Mouse (Mus musculus) kidney, postnatal 25 days (tissue): ENCODE measurements at regions not wholly inside any gene's neighbourhood (a gene's known extent, or its start where the extent isn't known, plus 50 kb on each side); places are given as distances from the start of the nearest gene placed in this dataset.

Source experiments
- DNase-seq, 2 experiments: peaks; one replicate each; pipeline ENCODE4 v3.0.0; 2021; ENCODE audit warnings: mixed read lengths in 2 of 2

DNA sequence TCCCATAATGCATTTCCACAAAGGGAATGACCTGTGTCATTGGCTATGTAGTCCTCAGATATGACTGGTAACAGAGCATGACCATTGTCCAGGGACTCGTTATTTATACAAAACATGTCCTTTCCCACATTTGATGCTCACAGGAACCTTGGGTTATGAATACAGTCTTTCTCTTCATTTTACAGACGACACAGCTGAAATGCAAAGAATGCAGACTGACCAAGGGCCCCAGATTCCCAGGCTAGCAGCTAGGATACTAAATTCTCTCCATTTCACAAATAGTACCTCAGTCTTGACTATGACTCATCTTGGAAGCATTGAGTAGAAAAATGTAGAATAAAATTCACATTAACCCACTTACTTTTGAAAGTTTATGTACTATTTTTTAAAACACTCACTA, 182.7 kb upstream of the Sox4 start:
- no peak for DNase-seq

DNA sequence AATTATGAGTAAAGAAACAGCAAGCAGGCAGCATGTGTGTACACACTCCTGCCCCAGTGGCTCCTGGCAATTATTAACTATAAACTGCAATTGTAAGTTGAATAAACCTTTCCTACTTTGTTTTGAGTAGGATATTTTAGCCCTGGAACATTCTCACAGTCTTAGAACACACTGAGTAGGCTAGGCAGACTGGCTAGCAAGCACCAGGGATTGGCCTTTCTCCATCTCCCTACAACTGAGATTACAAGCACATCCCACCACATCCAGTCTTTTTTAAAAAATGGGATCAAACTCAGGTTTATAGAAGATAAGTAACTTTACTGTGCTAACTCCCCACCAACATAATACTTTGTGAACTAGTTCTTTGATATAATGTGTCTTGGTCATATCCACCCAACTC, 174.0 kb upstream of the Sox4 start:
- DNase-seq = no peak

DNA sequence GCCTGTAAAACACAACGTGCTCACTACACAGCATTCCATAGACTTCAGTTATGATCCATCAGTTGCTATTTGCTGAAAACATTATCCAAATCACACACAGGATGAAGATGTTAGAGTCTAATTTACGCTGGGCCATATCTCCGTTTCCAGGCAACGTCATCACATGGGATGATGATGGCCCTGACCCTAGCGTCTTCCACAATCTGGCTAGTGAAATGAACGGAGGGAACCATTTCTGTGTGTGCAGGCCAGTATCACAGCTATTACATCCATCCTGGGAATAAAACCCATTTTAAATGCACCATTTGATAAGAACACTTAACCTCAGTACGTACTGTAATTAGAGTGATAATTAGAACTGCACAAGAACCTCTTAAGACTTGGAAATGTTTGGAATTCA, 170.0 kb upstream of the Sox4 start:
- no peak for DNase-seq

DNA sequence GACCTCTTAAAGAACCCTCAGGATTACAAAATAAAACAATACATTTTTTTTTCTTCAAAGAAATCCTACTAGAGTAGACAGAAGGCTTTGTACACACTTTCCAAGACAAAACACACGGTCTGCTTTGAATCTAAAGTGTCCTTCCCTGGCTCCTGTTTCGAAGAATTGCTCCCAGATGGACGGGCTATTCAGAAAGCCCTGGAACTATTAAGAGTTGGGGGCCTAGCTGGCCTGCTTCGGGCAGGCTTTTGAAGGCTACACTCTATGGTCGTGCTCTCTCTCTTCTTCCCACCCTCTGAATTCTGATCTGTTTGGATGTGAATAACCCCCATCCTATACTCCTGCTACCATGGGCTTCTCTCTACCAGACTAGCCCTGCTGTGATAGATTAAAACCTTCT, 167.6 kb upstream of the Sox4 start:
- DNase-seq = no peak

DNA sequence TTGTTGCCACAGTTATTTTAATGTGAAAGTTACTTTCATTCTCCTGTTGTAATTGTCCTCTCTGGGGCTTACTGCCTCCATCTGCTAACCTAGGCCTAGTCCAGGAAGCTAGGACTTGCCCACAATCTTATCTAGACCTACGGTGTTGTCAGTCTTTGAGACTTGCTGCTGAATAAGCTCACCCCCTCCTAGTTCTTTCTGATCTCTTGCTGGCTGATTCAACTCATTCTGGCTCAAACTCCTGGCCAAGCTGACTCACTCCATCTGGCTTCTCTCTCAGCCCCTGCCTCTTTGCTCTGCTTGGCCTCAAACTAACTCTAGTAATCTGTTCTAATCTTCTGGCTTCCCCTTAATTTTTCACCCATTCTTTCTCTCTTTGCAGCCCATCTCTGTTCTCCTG, 165.8 kb upstream of the Sox4 start:
- DNase-seq = no peak

DNA sequence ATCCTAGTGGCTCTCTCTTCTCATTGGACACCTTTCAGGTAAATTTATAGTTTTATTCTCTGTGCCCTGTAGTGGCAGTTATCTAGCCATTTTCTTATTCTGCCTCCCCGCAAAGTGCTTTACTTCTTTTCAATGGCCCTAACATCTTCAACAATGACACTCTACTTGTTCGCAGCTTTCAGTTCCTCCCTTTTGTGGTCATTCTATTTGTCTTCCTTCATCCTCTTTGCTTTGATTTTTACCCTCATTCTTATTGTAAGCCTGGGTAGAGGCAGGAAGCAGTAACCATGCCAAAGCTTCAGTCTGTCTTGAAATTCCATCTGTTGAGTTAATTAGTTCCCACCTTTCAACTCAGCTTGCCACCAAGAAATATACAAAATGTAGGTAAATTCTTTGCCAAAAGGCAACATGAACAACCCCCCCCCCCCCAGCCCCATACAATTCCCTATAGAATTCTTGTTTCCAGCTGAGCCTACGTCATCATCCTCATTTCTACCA, 161.5 kb upstream of the Sox4 start:
- no peak for DNase-seq

DNA sequence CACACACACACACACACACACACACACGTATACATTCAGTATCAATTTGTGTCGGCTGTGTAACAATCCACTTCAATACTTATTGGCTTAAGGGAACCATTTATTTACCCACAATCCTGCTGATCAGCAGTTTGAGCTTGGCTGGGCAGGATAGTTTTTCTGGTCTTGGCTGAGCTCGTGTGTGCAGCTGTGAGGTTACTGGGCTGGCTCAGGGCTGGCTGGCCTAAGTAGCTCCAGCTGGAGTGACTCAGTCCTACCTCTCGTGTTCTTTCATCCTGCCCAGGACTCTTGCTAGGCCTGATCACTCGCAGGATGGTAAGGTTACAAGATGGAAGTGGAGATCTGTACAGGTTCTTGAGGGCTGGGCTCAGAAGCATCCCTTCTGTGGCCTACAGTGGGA, 156.6 kb upstream of the Sox4 start:
- no peak for DNase-seq

DNA sequence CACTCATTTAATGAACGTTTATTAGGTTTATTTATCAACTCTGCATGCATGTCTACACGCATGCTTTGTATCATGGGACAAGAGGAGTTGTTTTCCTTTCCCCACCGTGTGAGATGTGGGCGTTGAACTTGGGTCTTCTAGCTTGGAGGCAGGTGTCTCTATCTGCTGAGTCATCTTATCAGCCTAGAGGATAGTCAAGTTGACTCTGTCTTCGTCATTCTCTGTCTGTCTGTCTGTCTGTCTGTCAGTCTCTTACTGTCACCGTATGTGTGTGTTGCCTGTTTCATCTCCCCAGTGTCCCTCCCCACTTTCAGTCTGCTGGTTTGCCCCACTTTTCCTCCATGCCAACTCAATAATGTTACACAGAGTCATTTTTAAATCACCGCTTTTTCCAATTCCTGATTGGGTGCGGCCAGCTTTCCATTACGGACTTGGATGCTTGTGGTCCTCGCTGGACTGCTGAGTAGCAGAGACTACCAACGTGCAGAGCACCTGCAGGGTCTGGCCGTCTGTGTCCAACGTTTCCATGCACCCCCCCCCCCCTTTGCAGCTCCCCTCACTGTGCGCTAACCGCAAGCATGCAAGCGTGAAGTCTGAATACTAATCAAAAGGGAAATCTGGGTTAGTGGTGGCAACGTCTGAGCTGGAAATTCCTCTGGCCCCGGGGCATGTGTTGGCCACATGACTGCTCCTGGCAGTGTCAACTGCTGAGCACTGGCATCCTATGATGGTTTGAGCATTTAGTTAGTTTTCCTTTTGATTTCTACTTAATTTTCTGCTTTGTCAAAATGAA, 155.7 kb upstream of the Sox4 start:
- peak; percentile 7 to 46 for DNase-seq

DNA sequence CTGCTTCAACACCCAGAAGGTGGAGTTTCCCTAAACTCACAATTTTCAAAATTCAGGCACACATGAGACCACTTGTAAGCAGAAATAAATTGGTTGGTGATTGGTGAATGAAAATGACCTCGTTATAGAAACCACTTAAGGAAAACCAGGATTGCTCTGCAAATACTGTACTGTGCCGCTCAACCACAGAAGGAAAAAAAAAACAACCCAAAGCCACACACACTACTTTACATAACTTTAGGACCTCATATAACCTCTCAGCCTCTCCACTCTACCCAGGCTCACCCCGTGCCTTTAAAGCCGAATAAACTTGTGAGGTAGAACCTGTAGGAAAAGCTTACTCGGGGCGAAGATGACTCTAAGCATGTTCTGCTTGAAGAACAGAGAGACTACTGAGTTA, 154.7 kb upstream of the Sox4 start:
- DNase-seq = no peak

DNA sequence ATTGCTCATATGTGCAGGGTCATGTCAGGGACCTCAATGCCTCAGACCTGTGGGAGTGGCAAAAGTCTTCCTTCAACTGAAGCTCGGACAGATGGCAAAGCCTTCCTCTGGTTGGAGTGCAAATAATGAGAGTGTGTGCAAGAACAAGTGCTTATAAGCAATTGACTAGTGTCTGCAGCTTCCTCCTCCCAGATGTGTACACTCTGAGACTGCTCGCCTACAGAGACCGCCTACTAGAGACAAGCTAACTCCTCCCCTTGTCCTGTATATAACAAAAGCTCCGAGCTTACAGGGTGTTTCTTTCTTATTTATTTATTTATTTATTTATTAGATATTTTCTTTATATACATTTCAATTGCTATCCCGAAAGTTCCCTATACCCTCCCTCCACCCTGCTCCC, 138.7 kb upstream of the Sox4 start:
- no peak for DNase-seq

DNA sequence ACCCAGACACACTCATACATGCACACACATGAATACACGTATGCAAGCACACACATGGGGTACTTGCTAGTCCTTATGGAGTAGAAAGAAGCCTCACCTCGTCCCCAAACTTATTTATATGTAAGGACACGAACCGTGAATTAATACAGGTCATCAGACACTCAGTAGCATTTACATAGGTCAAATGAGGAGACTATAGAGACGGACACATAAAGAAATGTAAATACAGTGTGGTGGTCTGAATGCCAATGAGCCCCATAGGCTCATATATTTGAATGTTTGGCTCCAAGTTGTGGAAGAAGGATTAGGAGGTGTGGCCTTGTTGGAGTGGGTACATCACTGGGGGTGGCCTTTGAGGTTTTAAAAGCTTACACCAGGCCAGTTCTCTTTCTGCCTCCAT, 133.3 kb upstream of the Sox4 start:
- no peak for DNase-seq

DNA sequence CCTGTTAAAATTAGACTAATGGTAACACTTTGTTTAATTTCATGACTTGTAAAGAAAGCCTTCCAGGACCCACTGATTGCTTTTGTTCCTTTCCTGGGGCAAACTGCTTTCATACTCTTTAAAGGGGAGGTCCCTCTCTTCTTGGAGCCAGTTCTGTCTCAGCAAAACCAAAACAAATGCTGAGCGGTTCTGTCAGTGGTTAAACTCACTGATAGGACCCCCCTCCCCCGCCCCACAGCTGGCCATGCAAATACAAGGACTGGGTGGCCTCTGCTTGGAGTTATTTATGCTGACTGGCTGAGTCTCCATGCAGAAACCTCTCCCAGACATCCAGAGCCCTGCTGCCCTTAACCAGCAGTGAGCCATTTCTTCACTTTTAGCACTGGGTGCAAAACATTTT, 127.6 kb upstream of the Sox4 start:
- no peak for DNase-seq

DNA sequence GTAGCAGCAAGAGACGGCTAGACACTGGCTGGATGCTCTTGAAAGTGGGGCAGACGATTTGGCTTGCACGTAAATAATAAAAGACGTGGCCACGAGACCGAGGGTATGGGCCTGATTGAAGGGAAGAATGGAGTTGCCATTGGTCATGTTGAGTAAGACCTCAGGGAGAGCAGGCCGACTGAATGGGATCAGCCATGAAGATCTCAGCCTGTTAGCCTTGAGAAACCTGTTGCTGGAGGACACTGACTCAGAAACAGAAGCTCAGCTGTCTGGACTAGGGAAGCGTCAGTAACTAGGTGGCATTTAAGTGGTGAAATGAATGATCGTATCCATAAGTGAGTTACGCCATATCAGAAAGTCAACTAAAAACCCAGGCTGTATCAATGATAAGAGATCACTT, 126.3 kb upstream of the Sox4 start:
- no peak for DNase-seq

DNA sequence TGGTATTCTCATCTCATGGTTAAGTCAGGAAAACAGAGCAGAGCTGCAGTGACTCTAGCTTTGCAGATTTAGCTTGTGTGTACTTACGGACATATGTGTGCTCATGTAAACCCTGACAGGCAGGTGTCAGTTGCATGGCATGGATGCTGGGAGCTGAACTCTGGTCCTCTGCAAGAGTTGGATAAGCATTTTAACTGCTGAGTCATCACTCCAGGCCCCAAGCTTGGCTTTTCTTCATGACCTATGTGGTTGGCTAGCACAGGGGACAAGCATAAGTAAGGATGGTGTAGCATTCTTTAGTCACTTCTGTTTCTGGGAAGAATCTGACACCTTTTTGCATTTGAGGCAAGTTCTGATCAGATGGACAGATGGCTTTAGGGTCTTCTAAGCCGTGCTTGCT, 120.1 kb upstream of the Sox4 start:
- no peak for DNase-seq

DNA sequence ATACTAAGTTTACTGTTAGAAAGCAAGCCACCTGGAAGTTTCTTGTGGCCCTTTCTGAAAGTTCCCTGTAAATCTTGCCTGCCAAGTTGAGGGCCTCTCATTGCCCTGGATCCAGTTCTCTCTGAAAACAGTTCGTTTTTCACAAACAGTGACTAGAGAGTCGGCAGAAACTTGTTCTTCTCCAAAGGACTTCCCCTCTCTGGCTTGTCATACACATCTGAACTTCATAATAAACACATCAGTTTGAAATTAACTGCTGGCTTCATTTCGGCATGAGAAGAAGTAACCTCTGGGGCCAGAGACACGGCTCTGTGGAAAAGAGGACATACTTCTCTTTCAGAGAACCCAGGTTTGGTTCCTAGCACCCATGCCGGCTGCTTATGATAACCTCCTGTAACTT, 110.4 kb upstream of the Sox4 start:
- DNase-seq = no peak

DNA sequence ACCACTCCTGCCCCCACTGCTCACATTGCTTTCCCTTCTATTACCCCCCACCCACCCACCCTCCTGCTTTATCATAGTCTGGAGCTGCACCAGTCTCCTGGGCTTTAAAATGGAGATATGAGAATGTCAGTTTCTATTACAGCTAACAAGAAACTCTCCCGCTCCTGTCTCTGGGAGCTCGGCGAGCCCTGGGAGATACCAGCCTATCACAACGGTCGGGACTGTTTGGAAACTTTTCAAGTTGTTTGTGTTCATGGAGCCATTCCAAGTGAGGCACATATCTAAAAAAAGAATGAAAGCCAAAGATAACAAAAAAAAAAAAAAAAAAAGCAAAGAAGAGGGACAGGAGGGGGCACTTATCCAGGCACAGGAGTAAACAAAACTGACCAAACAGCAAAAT, 105.2 kb upstream of the Sox4 start:
- DNase-seq = peak in 1 of 2 experiments; percentile 6

DNA sequence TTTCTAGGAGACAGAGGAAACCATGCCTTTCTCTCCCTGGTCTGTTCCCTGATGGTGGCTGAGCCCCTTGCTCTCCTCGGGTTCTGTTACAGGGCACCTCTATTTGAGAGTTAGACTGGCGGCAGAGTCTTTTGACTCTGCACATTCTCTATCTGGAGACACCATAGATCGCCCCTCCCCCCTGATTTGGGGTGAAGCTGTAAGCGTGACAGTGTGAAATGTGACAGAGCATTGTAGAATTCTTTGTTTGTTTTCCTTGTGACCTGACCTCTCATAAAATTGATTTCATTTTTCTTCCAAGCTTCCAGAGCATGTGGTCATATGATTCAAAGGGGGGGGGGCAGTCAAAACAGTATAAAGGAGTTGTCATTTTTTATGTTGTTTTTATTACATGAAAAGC, 96.2 kb upstream of the Sox4 start:
- DNase-seq = peak; percentile 35 to 43

DNA sequence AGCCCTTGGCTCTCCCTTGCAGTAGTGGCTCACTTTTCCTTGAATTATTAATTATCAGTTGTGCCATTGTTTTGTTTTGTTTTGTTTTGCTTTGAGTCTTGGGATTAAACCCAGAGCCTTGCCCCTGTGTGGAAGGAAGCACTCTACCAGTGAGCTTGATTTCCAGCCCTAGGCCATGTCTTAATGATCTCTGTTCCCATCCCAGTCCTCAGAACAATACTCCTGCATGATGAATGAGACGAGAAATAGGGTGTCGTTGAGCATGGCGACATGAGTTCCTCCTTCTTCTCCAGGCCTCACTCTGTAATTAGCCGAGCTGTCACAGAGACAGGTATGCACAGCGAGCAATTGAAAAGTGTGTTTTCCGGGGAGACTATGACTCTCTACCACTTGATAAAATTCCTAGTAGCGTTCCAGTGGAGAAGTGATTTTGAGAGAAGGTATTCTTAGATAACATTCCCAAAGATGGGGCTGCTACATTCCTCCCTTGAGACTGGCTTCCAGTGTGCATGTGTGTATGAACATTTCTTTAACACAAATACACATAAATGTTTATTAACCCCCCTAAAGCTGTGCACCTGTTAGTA, 95.6 kb upstream of the Sox4 start:
- DNase-seq = no peak

DNA sequence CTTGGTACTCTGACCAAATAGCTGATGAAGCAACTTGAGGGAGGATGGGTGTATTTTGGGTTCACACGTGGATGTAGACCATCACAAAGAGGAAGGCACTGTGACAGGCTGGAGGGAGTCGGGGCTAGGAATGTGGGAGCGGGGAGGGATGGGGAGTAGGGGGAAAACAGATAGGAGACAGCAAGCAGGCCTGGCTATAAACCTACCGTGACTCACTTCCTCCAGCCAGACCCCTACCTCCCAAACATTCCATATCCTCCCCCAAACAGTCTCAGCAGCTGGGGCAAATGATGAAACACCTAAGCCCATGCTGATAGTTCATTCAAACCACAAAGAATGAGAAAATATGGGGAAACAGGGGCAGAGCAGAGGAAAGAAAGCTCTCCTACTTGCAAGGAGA, 91.1 kb upstream of the Sox4 start:
- DNase-seq = no peak

DNA sequence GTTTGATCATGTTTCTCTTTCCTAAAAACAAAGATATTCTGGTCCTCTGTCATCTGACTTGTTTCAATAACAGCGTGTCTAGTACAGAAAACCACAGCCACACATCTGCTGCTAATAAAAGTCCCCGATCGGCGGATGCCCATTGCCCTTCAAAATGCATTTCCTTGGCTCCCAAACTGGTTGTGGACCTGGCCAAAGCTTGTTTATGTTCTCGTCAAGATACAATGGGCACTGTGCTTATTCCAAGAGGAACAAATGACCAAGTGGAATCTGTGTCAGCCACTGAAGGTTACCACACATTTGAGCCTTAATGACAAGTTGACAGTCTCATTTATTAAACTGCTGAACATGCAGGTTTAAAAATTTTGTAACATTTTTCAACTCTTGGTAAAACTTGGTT, 86.8 kb upstream of the Sox4 start:
- no peak for DNase-seq

DNA sequence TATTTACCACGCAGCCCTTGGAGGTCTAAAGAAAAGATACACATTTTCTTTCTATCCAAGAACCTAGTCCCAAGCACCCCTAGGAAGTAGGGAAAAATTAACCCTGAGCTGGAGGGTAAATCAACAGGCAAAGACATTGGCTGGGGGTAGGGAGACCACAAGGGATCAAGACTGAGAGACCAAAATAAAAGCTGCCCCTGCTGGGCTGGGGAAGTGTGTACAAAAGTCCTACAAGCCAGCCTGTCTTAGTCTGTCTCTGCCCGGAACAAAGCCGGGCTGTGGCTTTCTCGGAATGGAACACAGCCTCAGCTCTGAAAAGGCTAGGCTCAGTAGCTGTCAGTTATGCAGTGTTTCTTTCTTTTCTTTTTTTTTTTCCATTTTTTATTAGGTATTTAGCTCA, 81.4 kb upstream of the Sox4 start:
- DNase-seq = no peak

DNA sequence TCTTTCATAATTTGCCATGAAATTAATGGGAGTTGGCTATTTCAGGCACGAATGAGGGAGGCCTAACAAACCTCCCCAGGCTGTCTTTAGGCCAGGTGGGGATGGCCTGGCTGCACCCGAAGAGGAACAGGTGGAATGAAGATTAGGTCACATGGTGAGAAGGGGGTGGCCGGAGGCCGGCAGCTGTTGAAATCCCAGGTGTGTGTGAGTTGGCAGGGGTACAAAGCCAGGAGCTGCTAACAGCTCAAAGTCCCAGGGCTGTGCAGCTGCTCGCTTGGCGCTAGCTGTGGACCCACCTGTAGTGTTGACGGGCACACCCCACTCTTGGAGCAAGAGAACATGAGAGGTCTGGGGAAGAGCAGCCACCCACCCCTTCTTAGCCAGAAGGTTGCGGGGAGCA, 80.9 kb upstream of the Sox4 start:
- peak; percentile 4 to 41 for DNase-seq

DNA sequence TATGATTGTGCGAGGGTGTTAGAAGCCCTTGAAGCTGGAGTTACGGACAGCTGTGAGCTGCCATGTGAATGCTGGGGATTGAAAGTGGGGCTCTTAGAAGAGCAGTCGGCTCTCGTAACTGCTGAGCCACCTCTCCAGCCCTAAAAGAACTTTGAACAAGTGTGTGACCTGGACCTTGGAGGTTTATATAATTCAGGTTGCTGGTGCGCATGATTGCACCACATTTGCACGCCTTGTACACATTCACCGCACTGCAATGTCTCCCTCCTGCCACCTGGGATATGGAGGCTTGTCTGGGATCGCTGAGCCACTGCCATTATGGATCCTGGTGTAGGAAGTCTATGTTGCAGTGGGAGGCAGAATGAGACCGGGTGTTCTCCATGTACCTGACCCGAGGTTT, 73.6 kb upstream of the Sox4 start:
- peak; percentile 12 to 62 for DNase-seq

DNA sequence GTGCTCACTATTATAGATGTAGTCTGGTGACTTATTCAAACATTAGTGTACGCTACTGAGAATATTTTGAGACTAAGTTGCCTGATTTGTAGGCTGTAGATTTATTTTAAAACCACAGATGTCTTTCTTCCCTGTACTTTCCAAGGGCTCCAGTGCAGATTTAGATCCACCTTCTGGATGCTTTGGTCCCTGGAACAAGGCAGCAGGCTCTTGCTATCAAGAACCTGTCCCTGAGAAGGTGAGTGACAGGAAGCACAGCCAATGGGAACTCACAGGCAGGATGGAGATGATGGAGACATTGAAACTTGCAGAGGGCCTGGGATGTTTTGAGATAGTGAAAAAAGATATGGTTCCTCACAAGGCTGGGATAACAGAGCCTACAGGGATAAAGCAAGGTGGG, 70.0 kb upstream of the Sox4 start:
- no peak for DNase-seq

DNA sequence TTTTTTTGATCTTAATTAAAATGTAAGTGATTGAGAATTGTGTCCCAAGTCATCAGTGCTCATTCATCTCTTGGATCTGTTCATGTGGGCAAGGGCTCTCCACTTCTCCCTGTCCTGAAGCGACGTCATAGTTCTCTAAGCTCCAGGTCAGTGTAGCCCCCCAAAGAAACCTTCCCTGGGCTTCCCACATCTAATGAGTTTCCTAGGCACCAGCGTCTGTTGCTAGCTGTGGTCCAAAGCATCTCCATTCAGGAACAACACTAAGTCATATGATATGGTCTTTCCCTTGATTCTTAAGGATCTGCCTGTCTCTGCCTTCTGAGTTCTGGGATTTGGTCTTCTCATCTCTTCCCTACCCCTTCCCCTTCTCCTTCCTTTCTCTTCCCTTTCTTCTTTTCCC, 66.3 kb upstream of the Sox4 start:
- DNase-seq = no peak
